Mouse (Mus musculus): Measurements from ENCODE around the gene Mycl.

The Mycl gene

GRCm38 (mm10) chr4:122995404-122996220 lies at the start of gene Mycl:
TSS of gene Mycl (plus strand) at chr4:122995652.
- in situ Hi-C loops (cut with MboI; ENCODE audit: unreplicated experiment in 2 of 2): loop anchor here (5.0 to 10.0 kb wide), 2 partner anchors 87 to 1751 kb away; no protein-coding TSS in a partner anchor

- in situ Hi-C loops (cut with MboI; ENCODE audit: unreplicated experiment in 2 of 2): no loop called here
Measured at GRCm38 (mm10) chr4:122947223-122947622, 48.2 kb upstream of the Mycl start.

GRCm38 (mm10) chr4:122949096-122949495 lies 46.4 kb upstream of the Mycl start:
- in situ Hi-C loops (cut with MboI; ENCODE audit: unreplicated experiment in 2 of 2): no loop called here

GRCm38 (mm10) chr4:122954680-122955411 lies 40.6 kb upstream of the Mycl start:
- in situ Hi-C loops (cut with MboI; ENCODE audit: unreplicated experiment in 2 of 2): no loop called here

- in situ Hi-C loops (cut with MboI; ENCODE audit: unreplicated experiment in 2 of 2): no loop called here
Measured at GRCm38 (mm10) chr4:122955412-122956136, 39.9 kb upstream of the Mycl start.

GRCm38 (mm10) chr4:122956301-122956700 lies 39.2 kb upstream of the Mycl start:
- in situ Hi-C loops (cut with MboI; ENCODE audit: unreplicated experiment in 2 of 2): no loop called here

GRCm38 (mm10) chr4:122958491-122959031 lies 36.9 kb upstream of the Mycl start:
- in situ Hi-C loops (cut with MboI; ENCODE audit: unreplicated experiment in 2 of 2): no loop called here

GRCm38 (mm10) chr4:122959816-122960215 lies 35.6 kb upstream of the Mycl start:
- in situ Hi-C loops (cut with MboI; ENCODE audit: unreplicated experiment in 2 of 2): no loop called here

GRCm38 (mm10) chr4:122960321-122961099 lies 34.9 kb upstream of the Mycl start:
- in situ Hi-C loops (cut with MboI; ENCODE audit: unreplicated experiment in 2 of 2): no loop called here

- in situ Hi-C loops (cut with MboI; ENCODE audit: unreplicated experiment in 2 of 2): no loop called here
Measured at GRCm38 (mm10) chr4:122961100-122961567, 34.3 kb upstream of the Mycl start, which contains the start of gene Mfsd2a. TSS of gene Mfsd2a (minus strand) at chr4:122961188.

- in situ Hi-C loops (cut with MboI; ENCODE audit: unreplicated experiment in 2 of 2): no loop called here
Measured at GRCm38 (mm10) chr4:122961589-122961988, 33.9 kb upstream of the Mycl start.

- in situ Hi-C loops (cut with MboI; ENCODE audit: unreplicated experiment in 2 of 2): no loop called here
Measured at GRCm38 (mm10) chr4:122962751-122963150, 32.7 kb upstream of the Mycl start.

- in situ Hi-C loops (cut with MboI; ENCODE audit: unreplicated experiment in 2 of 2): no loop called here
Measured at GRCm38 (mm10) chr4:122968106-122968505, 27.3 kb upstream of the Mycl start.

GRCm38 (mm10) chr4:122971191-122971590 lies 24.3 kb upstream of the Mycl start:
- in situ Hi-C loops (cut with MboI; ENCODE audit: unreplicated experiment in 2 of 2): no loop called here

GRCm38 (mm10) chr4:122971646-122972045 lies 23.8 kb upstream of the Mycl start:
- in situ Hi-C loops (cut with MboI; ENCODE audit: unreplicated experiment in 2 of 2): no loop called here

GRCm38 (mm10) chr4:122972056-122972455 lies 23.4 kb upstream of the Mycl start:
- in situ Hi-C loops (cut with MboI; ENCODE audit: unreplicated experiment in 2 of 2): no loop called here

- in situ Hi-C loops (cut with MboI; ENCODE audit: unreplicated experiment in 2 of 2): loop anchor here in 1 of 2 experiments (5.0 kb wide), 1 partner anchor 33 kb away; no protein-coding TSS in a partner anchor
Measured at GRCm38 (mm10) chr4:122974976-122975520, 20.4 kb upstream of the Mycl start.

- in situ Hi-C loops (cut with MboI; ENCODE audit: unreplicated experiment in 2 of 2): loop anchor here in 1 of 2 experiments (5.0 kb wide), 1 partner anchor 35 kb away; no protein-coding TSS in a partner anchor
Measured at GRCm38 (mm10) chr4:122976885-122977284, 18.6 kb upstream of the Mycl start.

- in situ Hi-C loops (cut with MboI; ENCODE audit: unreplicated experiment in 2 of 2): loop anchor here in 1 of 2 experiments (5.0 kb wide), 1 partner anchor 37 kb away; no protein-coding TSS in a partner anchor
Measured at GRCm38 (mm10) chr4:122978850-122979249, 16.6 kb upstream of the Mycl start.

All from v-Abl transformed pro-B cells (cell line).